Mouse (Mus musculus) E14TG2a.4 (cell line): ENCODE results near the gene Sctr.

Experiments used
- H3K27me3 ChIP-seq: 2 replicates; pipeline ENCODE4 v1.6.1; 2014; ENCODE audit warnings: low read length, control low read depth; ENCODE audit not compliant: insufficient read depth
- H3K36me3 ChIP-seq: 2 replicates; pipeline ENCODE4 v1.6.1; 2014; ENCODE audit warnings: low read length, control low read depth; ENCODE audit not compliant: insufficient read depth
- H3K4me1 ChIP-seq: replicated peaks from 2 replicates; pipeline ENCODE4 v1.6.1; 2014; ENCODE audit warnings: low read depth, low read length, control low read depth
- H3K4me3 ChIP-seq: replicated peaks from 2 replicates; pipeline ENCODE4 v1.5.1; 2014; ENCODE audit warnings: mild to moderate bottlenecking, low read length
- H3K9me3 ChIP-seq: 2 replicates; pipeline ENCODE4 v1.6.1; 2014; ENCODE audit warnings: low read length, control low read depth
- CTCF ChIP-seq: conservative IDR thresholded peaks from 2 replicates; pipeline ENCODE4 v1.5.1; 2014; ENCODE audit warnings: low read length
- NANOG ChIP-seq: IDR thresholded peaks from 2 replicates; pipeline ENCODE4 v1.6.1; 2014; ENCODE audit warnings: borderline replicate concordance, low read length, mixed read lengths
- POU5F1 ChIP-seq: IDR thresholded peaks from 2 replicates; pipeline ENCODE4 v1.6.1; 2014; ENCODE audit warnings: low read length, borderline replicate concordance

Sctr gene

DNA sequence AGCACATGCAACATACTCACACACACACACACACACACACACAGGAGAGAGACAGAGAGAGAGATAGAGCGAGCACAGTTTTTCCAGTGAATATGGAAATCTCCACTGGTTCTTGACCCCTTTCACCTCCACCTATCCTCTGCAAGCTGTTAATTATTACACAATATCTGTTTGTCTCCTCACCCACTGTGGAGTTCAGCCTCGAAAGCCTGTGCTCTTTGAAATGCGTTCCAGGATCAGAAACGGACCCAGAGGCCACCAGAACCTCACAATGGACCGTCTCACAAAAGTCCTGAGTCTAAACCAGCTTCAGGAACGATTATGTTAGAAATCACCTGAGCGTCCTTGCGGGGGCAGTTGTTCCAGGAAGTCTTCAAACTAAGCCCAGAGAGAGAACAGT lies 59.5 kb downstream of the Sctr start:
- TF ChIP-seq NANOG, result no peak
- TF ChIP-seq POU5F1, result no peak
- TF ChIP-seq CTCF, result no peak
- H3K4me1 ChIP-seq, result peaks cover 43% of the 10 kb centered on the region
- H3K4me3 ChIP-seq, result no peak overlapping the region
- no peaks in the 10 kb centered on the region for H3K9me3 ChIP-seq
- peaks cover 11% of the 10 kb centered on the region; the same call in 1 of the 2 replicates for H3K27me3 ChIP-seq
- peaks cover 9% of the 10 kb centered on the region; the same call in 1 of the 2 replicates for H3K36me3 ChIP-seq

- H3K36me3 ChIP-seq, result peaks cover 9% of the 10 kb centered on the region; the same call in 1 of the 2 replicates
- H3K4me3 ChIP-seq, result no peak overlapping the region
- H3K27me3 ChIP-seq, result peaks cover 16% of the 10 kb centered on the region; the same call in 1 of the 2 replicates
- no peak for TF ChIP-seq NANOG
- no peak for TF ChIP-seq CTCF
- no peak for TF ChIP-seq POU5F1
- H3K4me1 ChIP-seq, result peaks cover 41% of the 10 kb centered on the region
- no peaks in the 10 kb centered on the region for H3K9me3 ChIP-seq
These were observed 59.9 kb downstream of the Sctr start for GRCm38 (mm10) chr1:120066625-120067024.

DNA sequence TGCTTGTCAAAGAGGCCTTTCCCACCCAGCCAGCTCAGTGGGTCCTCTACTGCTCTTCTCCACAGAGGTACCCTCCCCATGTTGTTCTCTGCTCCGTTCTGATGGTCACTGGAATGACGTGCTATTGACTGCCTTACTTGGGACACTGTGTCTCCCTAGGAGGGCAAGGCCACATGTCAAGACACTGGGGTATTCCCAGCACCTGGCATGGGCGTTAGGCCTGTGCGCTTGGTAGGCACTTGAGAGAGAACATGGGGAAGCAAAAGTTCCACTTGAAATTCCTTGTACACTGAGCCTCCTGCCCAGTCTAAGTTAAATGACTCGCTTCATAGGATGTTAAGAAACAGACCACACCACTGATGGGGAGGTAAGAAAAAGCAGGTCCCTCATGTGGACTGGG lies 62.4 kb downstream of the Sctr start:
- H3K27me3 ChIP-seq, result peaks cover 22% of the 10 kb centered on the region
- no peak overlapping the region for H3K4me3 ChIP-seq
- H3K36me3 ChIP-seq, result peaks cover 9% of the 10 kb centered on the region; the same call in 1 of the 2 replicates
- peaks cover 48% of the 10 kb centered on the region for H3K4me1 ChIP-seq
- no peaks in the 10 kb centered on the region for H3K9me3 ChIP-seq
- no peak for TF ChIP-seq CTCF
- TF ChIP-seq NANOG, result no peak
- no peak for TF ChIP-seq POU5F1

- Histone ChIP-seq H3K36me3 (peaks cover 9% of the 10 kb centered on the region; the same call in 1 of the 2 replicates), H3K4me1 (peaks cover 59% of the 10 kb centered on the region), H3K9me3 (no peaks in the 10 kb centered on the region), H3K4me3 (no peak overlapping the region), H3K27me3 (peaks cover 22% of the 10 kb centered on the region)
- no peak for TF ChIP-seq CTCF
- no peak for TF ChIP-seq POU5F1
- TF ChIP-seq NANOG, result no peak
These were observed 63.5 kb downstream of the Sctr start for GRCm38 (mm10) chr1:120070168-120070567.

GRCm38 (mm10) chr1:120071133-120071532 lies 64.4 kb downstream of the Sctr start:
- no peaks in the 10 kb centered on the region for H3K9me3 ChIP-seq
- H3K36me3 ChIP-seq, result peaks cover 9% of the 10 kb centered on the region; the same call in 1 of the 2 replicates
- H3K27me3 ChIP-seq, result peaks cover 22% of the 10 kb centered on the region
- TF ChIP-seq NANOG (no peak), CTCF (no peak), POU5F1 (no peak)
- H3K4me3 ChIP-seq, result no peak overlapping the region
- peaks cover 61% of the 10 kb centered on the region for H3K4me1 ChIP-seq

DNA sequence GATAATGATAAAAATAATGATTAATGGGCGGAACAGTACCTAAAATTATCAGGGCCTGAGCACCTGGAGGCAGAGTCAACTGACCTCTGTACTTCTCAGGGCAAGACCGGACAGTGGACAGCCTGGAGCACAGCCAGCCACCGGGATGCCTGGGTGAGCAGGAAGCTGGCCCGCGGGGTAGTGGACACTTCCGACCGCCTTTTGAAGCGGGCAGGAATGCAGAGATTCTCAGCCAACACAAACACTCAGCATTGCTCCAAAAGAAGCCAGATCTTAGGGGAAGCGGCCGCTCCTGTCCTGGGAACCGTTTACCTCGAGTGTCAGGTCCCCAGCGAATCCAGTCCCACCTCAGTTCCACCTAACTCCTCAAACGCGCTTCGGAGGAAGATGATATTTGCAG lies 66.2 kb downstream of the Sctr start:
- Histone ChIP-seq H3K4me3 (peak overlapping the region; percentile 68), H3K36me3 (peaks cover 2% of the 10 kb centered on the region; the same call in 1 of the 2 replicates), H3K9me3 (no peaks in the 10 kb centered on the region), H3K27me3 (peaks cover 22% of the 10 kb centered on the region), H3K4me1 (peaks cover 75% of the 10 kb centered on the region)
- TF ChIP-seq CTCF (no peak), POU5F1 (no peak), NANOG (no peak)

DNA sequence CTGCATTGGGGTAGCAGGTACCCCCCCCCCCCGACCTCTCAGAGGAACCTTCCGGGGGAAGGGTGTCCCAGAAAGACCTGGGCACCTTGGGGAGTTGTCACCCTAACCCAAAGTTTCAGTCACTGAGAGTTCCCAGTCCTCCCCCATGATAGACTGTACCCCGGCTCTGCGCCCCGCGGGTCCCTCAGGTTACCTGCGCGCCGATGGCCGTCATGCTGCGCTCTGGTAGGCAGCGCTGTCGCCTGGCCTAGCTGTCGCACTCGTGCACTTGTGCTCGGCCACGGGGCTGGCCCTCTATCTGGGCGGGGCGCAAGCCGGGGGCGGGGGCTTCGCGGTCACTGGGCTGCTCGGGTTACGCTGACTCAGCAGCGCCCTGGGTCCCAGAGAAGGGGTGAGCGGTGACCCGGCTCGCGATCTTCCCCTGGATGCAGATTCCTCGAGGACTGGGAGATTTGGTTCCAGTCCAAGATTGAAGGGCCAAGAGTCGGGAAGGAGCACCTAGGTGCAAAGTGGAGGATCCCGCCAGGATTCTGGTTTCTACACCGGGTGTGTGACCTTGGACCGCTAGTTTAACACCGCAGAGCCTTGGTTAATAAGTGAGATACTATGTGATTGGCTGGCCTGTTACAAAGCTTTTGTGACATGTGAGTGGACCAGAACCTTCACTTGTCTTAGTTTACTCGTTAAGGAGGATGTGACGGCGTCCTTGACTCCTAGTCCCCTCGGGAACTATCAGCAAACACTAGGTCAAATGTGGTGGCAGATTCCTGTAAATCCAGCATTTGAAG lies 67.0 kb downstream of the Sctr start, which contains the start of gene Tmem37:
Gene Tmem37, minus strand, starts transcription at position 556 of the 788 bp plus-strand sequence.
- H3K9me3 ChIP-seq, result no peaks in the 10 kb centered on the region
- H3K4me1 ChIP-seq, result peaks cover 83% of the 10 kb centered on the region
- H3K36me3 ChIP-seq, result no peaks in the 10 kb centered on the region
- no peak for TF ChIP-seq POU5F1
- TF ChIP-seq CTCF, result no peak
- TF ChIP-seq NANOG, result no peak
- peak within 1 kb of the TSS; percentile 68 for H3K4me3 ChIP-seq
- peaks cover 22% of the 10 kb centered on the region for H3K27me3 ChIP-seq

GRCm38 (mm10) chr1:120074307-120074702 lies 67.6 kb downstream of the Sctr start:
- no peak for TF ChIP-seq NANOG
- no peak for TF ChIP-seq CTCF
- TF ChIP-seq POU5F1, result no peak

GRCm38 (mm10) chr1:120074931-120075330 lies 68.2 kb downstream of the Sctr start:
- peaks cover 22% of the 10 kb centered on the region for H3K27me3 ChIP-seq
- TF ChIP-seq NANOG (no peak), CTCF (no peak), POU5F1 (no peak)
- H3K4me1 ChIP-seq, result peaks cover 84% of the 10 kb centered on the region
- peak overlapping the region; percentile 68; the same call in 1 of the 2 replicates for H3K4me3 ChIP-seq
- no peaks in the 10 kb centered on the region for H3K36me3 ChIP-seq
- no peaks in the 10 kb centered on the region for H3K9me3 ChIP-seq

More at GRCm38 (mm10) chr1:120074307-120074702, 67.6 kb downstream of the Sctr start:
- Histone ChIP-seq H3K9me3 (no peaks in the 10 kb centered on the region), H3K27me3 (peaks cover 22% of the 10 kb centered on the region), H3K36me3 (no peaks in the 10 kb centered on the region), H3K4me1 (peaks cover 84% of the 10 kb centered on the region), H3K4me3 (peak overlapping the region; percentile 68)
